Mouse (Mus musculus) CH12.LX (cell line): Measurements from ENCODE around the gene Grtp1. TPM values are rescaled to one million over a fixed set of nuclear protein-coding genes. Genes with fewer than 3 reads are reported as not detected.
A peak's percentile ranks its signal among the peaks of the same experiment; 100 is the strongest.

Source experiments
- DNase-seq: peaks from one replicate; pipeline ENCODE4 v3.0.0-alpha.2; 2013; ENCODE audit errors: extremely low read depth
- H3K27ac ChIP-seq: 2 replicates; pipeline ENCODE4 v1.5.1; 2012; ENCODE audit warnings: low read depth, mild to moderate bottlenecking, control low read depth, moderate library complexity; ENCODE audit not compliant: insufficient read depth
- H3K27me3 ChIP-seq: replicated peaks from 2 replicates; pipeline ENCODE3; 2012; ENCODE audit warnings: inconsistent platforms
- H3K36me3 ChIP-seq, 2 experiments: replicated peaks in 1 of 2; 2 replicates each; pipeline versions ENCODE3 to v1.6.1; 2012; ENCODE audit warnings: inconsistent platforms in 1 of 2, low read length in 1 of 2, mild to moderate bottlenecking in 1 of 2, mixed read lengths in 1 of 2, moderate library complexity in 1 of 2; ENCODE audit not compliant: control insufficient read depth in 1 of 2, insufficient read depth in 1 of 2
- H3K4me1 ChIP-seq, 2 experiments: 2 replicates each; pipeline ENCODE4 v1.6.1; 2012; ENCODE audit warnings: inconsistent platforms in 1 of 2, moderate library complexity in 1 of 2; ENCODE audit not compliant: insufficient read depth in 2 of 2, control insufficient read depth in 1 of 2
- H3K4me2 ChIP-seq: 2 replicates; pipeline ENCODE4 v1.6.1; 2012; ENCODE audit warnings: low read depth, mild to moderate bottlenecking, control low read depth; ENCODE audit not compliant: poor library complexity, insufficient read depth, severe bottlenecking
- H3K4me3 ChIP-seq, 3 experiments: fragments of 150-350 bp in 1 of 3; sonication (generic) in 1 of 3; replicated peaks in 1 of 3; 2 replicates each; pipeline versions ENCODE3 to v1.5.1; 2011 to 2012; ENCODE audit warnings: low read depth in 2 of 3, low read length in 2 of 3, mild to moderate bottlenecking in 2 of 3, moderate library complexity in 2 of 3, control low read depth in 1 of 3, improper control_type of control experiment in 1 of 3, inconsistent platforms in 1 of 3, mixed read lengths in 1 of 3; ENCODE audit not compliant: poor library complexity in 1 of 3
- H3K79me2 ChIP-seq: replicated peaks from 2 replicates; pipeline ENCODE4 v1.6.1; 2012; ENCODE audit warnings: mild to moderate bottlenecking, moderate library complexity; ENCODE audit not compliant: control insufficient read depth, poor library complexity, insufficient read depth, severe bottlenecking; ENCODE audit errors: extremely low read depth
- H3K9ac ChIP-seq: 2 replicates; pipeline ENCODE4 v1.6.1; 2012; ENCODE audit warnings: low read depth, mild to moderate bottlenecking, control low read depth, moderate library complexity; ENCODE audit not compliant: insufficient read depth
- H3K9me3 ChIP-seq: replicated peaks from 2 replicates; pipeline ENCODE3; 2012; ENCODE audit warnings: low read length, inconsistent platforms, mixed read lengths
- BHLHE40 ChIP-seq: IDR thresholded peaks from 2 replicates; pipeline ENCODE4 v1.6.1; 2011; ENCODE audit warnings: mild to moderate bottlenecking, low read depth, low read length, improper control_type of control experiment
- CHD1 ChIP-seq: IDR thresholded peaks from 2 replicates; pipeline ENCODE4 v1.6.1; 2012; ENCODE audit warnings: low read depth, low read length, improper control_type of control experiment, inconsistent platforms
- ETS1 ChIP-seq: conservative IDR thresholded peaks from 2 replicates; pipeline ENCODE4 v1.6.1; 2012; ENCODE audit warnings: low read depth, mild to moderate bottlenecking, inconsistent platforms, low read length, improper control_type of control experiment, moderate library complexity
- HCFC1 ChIP-seq: IDR thresholded peaks from 2 replicates; pipeline ENCODE4 v1.6.1; 2012; ENCODE audit warnings: low read depth, mild to moderate bottlenecking, inconsistent platforms, low read length, improper control_type of control experiment
- JUN ChIP-seq: IDR thresholded peaks from 2 replicates; pipeline ENCODE4 v1.6.1; 2011; ENCODE audit warnings: low read depth, mild to moderate bottlenecking, low read length, improper control_type of control experiment, moderate library complexity; ENCODE audit not compliant: insufficient read depth
- KAT2A ChIP-seq: IDR thresholded peaks from 2 replicates; pipeline ENCODE4 v1.6.1; 2012; ENCODE audit warnings: low read length, improper control_type of control experiment, inconsistent platforms; ENCODE audit not compliant: insufficient replicate concordance
- MAX ChIP-seq: IDR thresholded peaks from 2 replicates; pipeline ENCODE4 v1.6.1; 2011; ENCODE audit warnings: low read length, improper control_type of control experiment
- MAZ ChIP-seq: IDR thresholded peaks from 2 replicates; pipeline ENCODE4 v1.6.1; 2012; ENCODE audit warnings: low read depth, mild to moderate bottlenecking, inconsistent platforms, low read length, improper control_type of control experiment, moderate library complexity
- MXI1 ChIP-seq: IDR thresholded peaks from 2 replicates; pipeline ENCODE4 v1.6.1; 2011; ENCODE audit warnings: mild to moderate bottlenecking, low read depth, low read length, improper control_type of control experiment
- MYC ChIP-seq: IDR thresholded peaks from 2 replicates; pipeline ENCODE4 v1.6.1; 2011; ENCODE audit warnings: low read depth, mild to moderate bottlenecking, improper control_type of control experiment, low read length
- POLR2A ChIP-seq: IDR thresholded peaks from 2 replicates; pipeline ENCODE4 v1.6.1; 2011; ENCODE audit warnings: low read depth, mild to moderate bottlenecking, improper control_type of control experiment, low read length
- POLR2AphosphoS2 ChIP-seq: IDR thresholded peaks from 2 replicates; pipeline ENCODE4 v1.6.1; 2011; ENCODE audit warnings: low read depth, low read length, improper control_type of control experiment
- RAD21 ChIP-seq: IDR thresholded peaks from 2 replicates; pipeline ENCODE4 v1.6.1; 2011; ENCODE audit warnings: low read depth, mild to moderate bottlenecking, low read length, improper control_type of control experiment, moderate library complexity
- UBTF ChIP-seq: IDR thresholded peaks from 2 replicates; pipeline ENCODE4 v1.6.1; 2012; ENCODE audit warnings: low read depth, mild to moderate bottlenecking, inconsistent platforms, low read length, improper control_type of control experiment, moderate library complexity
- USF2 ChIP-seq: conservative IDR thresholded peaks from 2 replicates; pipeline ENCODE4 v1.6.1; 2011; ENCODE audit warnings: low read depth, low read length, improper control_type of control experiment
- ZKSCAN1 ChIP-seq: IDR thresholded peaks from 2 replicates; pipeline ENCODE4 v1.6.1; 2012; ENCODE audit warnings: low read depth, inconsistent platforms, low read length, improper control_type of control experiment, borderline replicate concordance
- ZMIZ1 ChIP-seq: IDR thresholded peaks from 2 replicates; pipeline ENCODE4 v1.6.1; 2012; ENCODE audit warnings: low read depth, mild to moderate bottlenecking, inconsistent platforms, low read length, improper control_type of control experiment
- dilution Hi-C: fragments of 300-500 bp; cut with MboI; formaldehyde crosslinking; loops from 2 replicates; pipeline ENCODE4 v1.14.3; 2020; ENCODE audit warnings: low sequenced_read_pairs; ENCODE audit not compliant: extremely low pct_unique_long_range_greater_than_20kb, extremely low pct_ligation_motif_present
- in situ Hi-C: fragments of 300-500 bp; cut with MboI; formaldehyde crosslinking; loops from 3 replicates; pipeline ENCODE4 v1.14.3; 2019; ENCODE audit warnings: low sequenced_read_pairs, low pct_ligation_motif_present, low pct_unique_long_range_greater_than_20kb, mixed read lengths
- polyA plus RNA-seq: library from polyadenylated mRNA; unstranded; fragments of >175 nt; gene quantifications from 2 replicates; pipeline ENCODE4 v1.2.1, GENCODE M21; 2012; ENCODE audit warnings: low read depth; ENCODE audit not compliant: insufficient read length
- total RNA-seq, 2 experiments: library from RNA; depleted of rRNA; stranded (reverse); fragments of 300-350 nt in 1 of 2; fragments of >200 nt in 1 of 2; gene quantifications; 2 replicates each; pipeline ENCODE4 v1.2.3; 2012 to 2014

Grtp1 gene
- total and polyA plus RNA-seq, 3 experiments, result 0.04 to 0.13 TPM; not detected in 1

GRCm38 (mm10) chr8:13242985-13243870 is 42.8 kb upstream of the Grtp1 start:
- H3K4me3 ChIP-seq, result no peak overlapping the region
- in situ Hi-C loops, result no loop called here
- dilution Hi-C loops, result no loop called here
- no peak overlapping the region for H3K4me2 ChIP-seq
- no peaks in the 10 kb centered on the region for H3K36me3 ChIP-seq
- no peak for DNase-seq
- peaks cover 90% of the 10 kb centered on the region for H3K27me3 ChIP-seq
- H3K9ac ChIP-seq, result no peak overlapping the region
- H3K27ac ChIP-seq, result no peak overlapping the region
- TF ChIP-seq MXI1 (no peak), KAT2A (no peak), MAZ (no peak), MYC (no peak), JUN (no peak), BHLHE40 (no peak), USF2 (no peak)
- peaks cover 5% of the 10 kb centered on the region for H3K9me3 ChIP-seq
- H3K4me1 ChIP-seq, result peaks cover 5 to 6% of the 10 kb centered on the region in 2 experiments; a peak in 1 of 4 replicates
- no peaks in the 10 kb centered on the region for H3K79me2 ChIP-seq

GRCm38 (mm10) chr8:13240691-13241090 is 40.3 kb upstream of the Grtp1 start:
- peaks cover 77% of the 10 kb centered on the region for H3K27me3 ChIP-seq
- no peak overlapping the region for H3K4me3 ChIP-seq
- H3K9me3 ChIP-seq, result no peaks in the 10 kb centered on the region
- no peak overlapping the region for H3K9ac ChIP-seq
- no peak overlapping the region for H3K4me2 ChIP-seq
- in situ Hi-C loops, result no loop called here
- no peak for DNase-seq
- H3K4me1 ChIP-seq, result peaks cover 5 to 6% of the 10 kb centered on the region in 2 experiments; a peak in 1 of 4 replicates
- dilution Hi-C loops, result no loop called here
- no peaks in the 10 kb centered on the region for H3K36me3 ChIP-seq
- no peaks in the 10 kb centered on the region for H3K79me2 ChIP-seq
- no peak overlapping the region for H3K27ac ChIP-seq
- TF ChIP-seq USF2 (no peak), UBTF (no peak), ZMIZ1 (no peak), RAD21 (no peak)

GRCm38 (mm10) chr8:13240055-13240454 is 39.6 kb upstream of the Grtp1 start:
- H3K27ac ChIP-seq, result no peak overlapping the region
- TF ChIP-seq POLR2A, result no peak
- TF ChIP-seq POLR2AphosphoS2, result no peak
- no peak for TF ChIP-seq HCFC1
- TF ChIP-seq ETS1, result no peak
- no peak for TF ChIP-seq ZKSCAN1
- TF ChIP-seq MAX, result no peak
- TF ChIP-seq USF2, result no peak
- no peak for TF ChIP-seq CHD1
- no peak for TF ChIP-seq BHLHE40

More at GRCm38 (mm10) chr8:13240055-13240454, 39.6 kb upstream of the Grtp1 start:
- DNase-seq, result no peak
- Histone ChIP-seq H3K36me3 (no peaks in the 10 kb centered on the region), H3K4me1 (peaks cover 5 to 6% of the 10 kb centered on the region in 2 experiments; a peak in 2 of 4 replicates), H3K4me2 (no peak overlapping the region), H3K9ac (no peak overlapping the region), H3K4me3 (peak overlapping the region in 1 of 3 experiments; percentile 10), H3K27me3 (peaks cover 77% of the 10 kb centered on the region), H3K9me3 (no peaks in the 10 kb centered on the region), H3K79me2 (no peaks in the 10 kb centered on the region)
- dilution Hi-C loops, result no loop called here
- in situ Hi-C loops, result no loop called here
